ENCODE assay signal across 8 mouse cellular contexts in the genomic region with DNA sequence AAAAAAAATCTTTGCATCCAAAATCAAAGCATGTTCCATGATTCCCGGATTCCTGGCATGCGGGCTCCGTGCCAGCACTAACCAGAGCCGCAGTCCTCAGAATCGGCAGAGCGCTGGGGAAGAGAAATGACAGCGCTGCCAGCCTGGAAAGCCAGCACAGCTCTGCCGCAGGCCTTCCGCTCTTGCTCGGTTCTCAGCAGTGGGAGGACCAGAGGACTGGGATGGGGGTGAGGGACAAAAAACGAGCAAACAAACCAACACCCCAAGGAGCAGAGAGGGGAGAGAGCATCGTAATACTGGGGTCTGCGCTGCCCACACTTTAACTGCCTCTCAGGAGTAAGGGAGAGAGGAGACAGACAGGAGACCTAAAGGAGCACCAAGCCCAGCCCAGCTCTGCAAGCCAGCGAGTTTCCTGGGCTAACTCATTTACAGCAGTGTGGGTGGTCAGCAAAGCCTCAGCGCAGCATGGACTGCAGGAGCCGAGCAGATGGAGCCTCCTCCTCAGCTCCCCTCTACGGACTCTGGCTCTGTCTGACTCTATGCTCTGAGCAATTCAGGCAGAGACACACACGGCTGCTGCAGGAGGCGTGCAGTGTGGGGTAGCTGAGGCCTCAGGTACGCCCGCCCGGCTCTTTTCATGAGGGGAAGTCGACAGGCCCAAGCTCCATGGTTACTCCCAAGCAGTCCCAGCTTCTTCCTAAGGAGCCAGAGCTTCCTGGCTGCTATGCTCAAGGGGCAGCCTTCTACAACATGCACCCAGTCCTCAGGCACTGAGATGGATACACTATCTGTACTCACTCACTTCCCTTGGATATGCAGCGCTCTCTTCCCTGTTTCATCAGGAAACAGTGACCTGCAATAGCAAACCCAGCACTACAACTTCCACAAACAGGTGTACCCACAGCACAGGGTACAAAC. TPM values are rescaled to one million over a fixed set of nuclear protein-coding genes. Genes with fewer than 3 reads are reported as not detected.
DNase-seq lines count a peak whose midpoint lies in the region; ATAC-seq and TF ChIP-seq lines count a peak whose summit lies in the region.

No protein-coding gene starts in this region.

- WGBS in forebrain, embryonic 12.5 days, result 26% methylated on average over 24 of the region's 24 CpGs
- WGBS in hindbrain, postnatal 0 days, result 11% methylated on average over 24 of the region's 24 CpGs

- DNase-seq in Patski (ENCODE audit: low read depth, low spot score), result no peak
- DNase-seq in hindbrain, postnatal 0 days (ENCODE audit: low spot score), result peak; percentile 78
- DNase-seq in left cerebral cortex, adult 9 months (ENCODE audit: low spot score in 2 of 2), result peak; percentile 54 to 76
- DNase-seq in neural tube, embryonic 10.5 days (ENCODE audit: extremely low spot score, low spot score), result peak; percentile 44
- no peak for DNase-seq in adipocyte (ENCODE audit: low spot score)

- peak overlapping the region; percentile 9; the same call in 1 of the 2 replicates for H3K27ac ChIP-seq in brown adipose tissue, adult 24 weeks (replicated peaks; ENCODE audit: low read depth, low read length)
- peak overlapping the region; percentile 72 for H3K27ac ChIP-seq in forebrain, embryonic 12.5 days
- peak overlapping the region; percentile 83 for H3K27ac ChIP-seq in hindbrain, postnatal 0 days

- H3K9me3 ChIP-seq in forebrain, embryonic 12.5 days, result no peaks in the 10 kb centered on the region
- no peaks in the 10 kb centered on the region for H3K9me3 ChIP-seq in hindbrain, postnatal 0 days (ENCODE audit: low read length)

- no peaks in the 10 kb centered on the region for H3K27me3 ChIP-seq in Patski
- no peaks in the 10 kb centered on the region for H3K27me3 ChIP-seq in forebrain, embryonic 12.5 days
- no peaks in the 10 kb centered on the region for H3K27me3 ChIP-seq in hindbrain, postnatal 0 days (ENCODE audit: insufficient read depth, low read length)

- TF ChIP-seq CTCF in Patski (IDR thresholded peaks at IDR 0.05), result no peak
- TF ChIP-seq CTCF in hindbrain, postnatal 0 days (IDR thresholded peaks at IDR 0.05; ENCODE audit: low read depth), result no peak

- H3K9ac ChIP-seq in forebrain, embryonic 12.5 days, result peak overlapping the region; percentile 36
- H3K9ac ChIP-seq in hindbrain, postnatal 0 days (replicated peaks; ENCODE audit: low read length), result peak overlapping the region; percentile 46

- peak overlapping the region; percentile 43 for H3K4me2 ChIP-seq in forebrain, embryonic 12.5 days
- peak overlapping the region; percentile 55 for H3K4me2 ChIP-seq in hindbrain, postnatal 0 days (ENCODE audit: low read depth, low read length)

- no peaks in the 10 kb centered on the region for H3K36me3 ChIP-seq in forebrain, embryonic 12.5 days (replicated peaks)
- H3K36me3 ChIP-seq in hindbrain, postnatal 0 days (ENCODE audit: insufficient read depth, low read length), result no peaks in the 10 kb centered on the region

- peaks cover 35% of the 10 kb centered on the region for H3K4me1 ChIP-seq in brown adipose tissue, adult 24 weeks (ENCODE audit: control insufficient read depth, insufficient read depth, insufficient read length, low read length)
- peaks cover 22% of the 10 kb centered on the region for H3K4me1 ChIP-seq in forebrain, embryonic 12.5 days
- peaks cover 28% of the 10 kb centered on the region for H3K4me1 ChIP-seq in hindbrain, postnatal 0 days (ENCODE audit: insufficient read depth, low read length)

- in situ Hi-C loops in Patski (cut with MboI; ENCODE audit: low pct_unique_long_range_greater_than_20kb), result no loop called here

- ATAC-seq in Patski, result peak; percentile 78
- ATAC-seq in forebrain, embryonic 12.5 days (ENCODE audit: low FRiP score), result peak; percentile 81
- ATAC-seq in hindbrain, postnatal 0 days, result peak; percentile 92
- ATAC-seq in CD4-positive, CD25-positive, alpha-beta regulatory T cell, adult 4 months, result no peak

- CTCF ChIA-PET in Patski (lab: Charles Lee), result interaction anchor here (1.0 kb wide), 1 partner anchor 89 kb away, joined by 3 read pairs; no protein-coding TSS in a partner anchor

- no peak overlapping the region for H3K4me3 ChIP-seq in brown adipose tissue, adult 24 weeks (ENCODE audit: insufficient read depth, low read depth, low read length)
- H3K4me3 ChIP-seq in forebrain, embryonic 12.5 days (replicated peaks), result 0 out of 2 replicates have a peak overlapping the region, but pooled peaks have one; percentile 4
- peak overlapping the region; percentile 24 for H3K4me3 ChIP-seq in hindbrain, postnatal 0 days (ENCODE audit: low read length)

- POLR2A ChIA-PET in Patski (lab: Charles Lee), result interaction anchor here (0.7 to 1.2 kb wide), 3 partner anchors 8 to 64 kb away, joined by 3 to 4 read pairs (median 4); no protein-coding TSS in a partner anchor

RNA-seq across cellular contexts. Expression of a gene that starts 18.1 kb away (rescaled TPM):
- 94.2 TPM for polyA plus RNA-seq in Patski (2021)
- 16.6 and 16.9 TPM in 2 replicates for polyA plus RNA-seq in brown adipose tissue, adult 24 weeks (2012; ENCODE audit: insufficient read depth, insufficient read length, missing spikeins)
- 29.4 and 34.1 TPM in 2 replicates for polyA plus RNA-seq in forebrain, embryonic 12.5 days (2016; fragmentation: Nextera tagmentation; extraction: Ambion mirVana)
- total RNA-seq in hindbrain, postnatal 0 days (2014; rRNA removed), result 46.5 and 51.0 TPM in 2 replicates
- polyA plus RNA-seq in hindbrain, postnatal 0 days (2015; fragmentation: Nextera tagmentation; extraction: Ambion mirVana), result 17.7 and 18.1 TPM in 2 replicates
- polyA plus RNA-seq in CD4-positive, CD25-positive, alpha-beta regulatory T cell, adult 4 months (2017; shearing (Covaris generic)), result 1 to 10 TPM; 3.3 to 6.3 TPM

Comparison
In these comparisons a context has a peak if more than half of its experiments do, and no peak if none do; other contexts are left out.
1. DNase-seq: peak in hindbrain, postnatal 0 days (single experiment), left cerebral cortex, adult 9 months (2 of 2) and neural tube, embryonic 10.5 days (single experiment); none in Patski (single experiment) and adipocyte (single experiment).
2. H3K27ac ChIP-seq: peak in every context shown above with its lines; median percentile 83 in hindbrain, postnatal 0 days; 72 in forebrain, embryonic 12.5 days; 9 in brown adipose tissue, adult 24 weeks.